Mouse (Mus musculus) adrenal gland, adult 8-10 months (tissue): ENCODE data around the gene Arl11. TPM values are rescaled to one million over a fixed set of nuclear protein-coding genes. Genes with fewer than 3 reads are reported as not detected.
A peak's percentile ranks its signal among the peaks of the same experiment; 100 is the strongest.

Experiments used
- DNase-seq: peaks from one replicate; pipeline ENCODE4 v3.0.0; 2022
- total RNA-seq, 4 experiments: library from RNA; stranded (reverse); gene quantifications; 2 replicates each; pipeline ENCODE4 v1.2.4; 2022

The Arl11 gene
- 1 to 10 TPM; 1.6 to 4.0 (median 2.9) TPM for total RNA-seq

DNA sequence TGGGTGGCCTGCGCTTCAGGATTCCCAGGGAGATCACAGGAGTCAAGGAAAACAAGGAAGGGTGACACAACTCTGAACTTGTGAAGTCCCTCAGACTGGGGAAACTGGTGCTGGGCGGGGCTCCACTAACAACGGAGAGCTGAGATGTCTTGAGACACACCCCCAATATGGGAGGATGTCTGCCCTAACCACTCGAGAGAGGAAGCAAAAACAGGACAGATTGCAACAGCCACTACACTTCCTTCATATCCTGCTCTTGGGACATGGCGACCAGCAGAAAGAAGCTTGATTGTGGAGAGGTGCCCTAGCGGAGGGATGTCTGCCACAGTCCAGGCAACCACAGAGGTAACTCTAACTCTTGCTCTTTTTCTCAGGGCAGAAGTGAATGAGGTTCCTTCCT, at the start of gene Arl11:
Gene Arl11, plus strand, starts transcription at position 161 of the 400 bp plus-strand sequence.
- DNase-seq, result no peak

DNA sequence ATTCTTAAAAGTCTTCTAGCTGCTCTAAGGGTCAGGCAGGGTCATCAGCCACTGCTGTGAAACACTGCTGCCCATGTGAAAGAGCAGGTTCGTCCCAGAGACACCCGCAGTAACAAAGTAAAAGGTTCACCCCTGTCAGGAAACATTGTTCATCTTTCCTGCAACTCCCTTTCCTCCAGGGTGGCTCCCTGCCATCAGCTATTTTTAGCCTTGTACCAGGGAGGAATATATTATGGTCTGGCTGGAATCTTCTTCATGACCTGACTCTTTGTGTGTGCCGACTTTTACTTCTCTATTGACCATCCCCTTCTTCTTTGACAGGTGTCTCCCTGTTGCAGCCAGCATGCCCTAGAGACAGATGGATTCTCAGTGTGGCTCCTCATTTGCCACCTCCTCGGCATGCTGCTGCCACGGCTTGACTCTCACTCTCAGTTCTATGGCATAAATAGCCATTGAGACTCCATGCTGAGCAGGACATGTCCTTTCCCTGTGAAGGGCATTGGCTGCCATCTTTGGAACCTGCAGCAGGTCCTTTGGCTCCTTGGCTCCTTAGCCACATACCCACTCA, 41.6 kb upstream of the Arl11 start:
- DNase-seq, result no peak

DNA sequence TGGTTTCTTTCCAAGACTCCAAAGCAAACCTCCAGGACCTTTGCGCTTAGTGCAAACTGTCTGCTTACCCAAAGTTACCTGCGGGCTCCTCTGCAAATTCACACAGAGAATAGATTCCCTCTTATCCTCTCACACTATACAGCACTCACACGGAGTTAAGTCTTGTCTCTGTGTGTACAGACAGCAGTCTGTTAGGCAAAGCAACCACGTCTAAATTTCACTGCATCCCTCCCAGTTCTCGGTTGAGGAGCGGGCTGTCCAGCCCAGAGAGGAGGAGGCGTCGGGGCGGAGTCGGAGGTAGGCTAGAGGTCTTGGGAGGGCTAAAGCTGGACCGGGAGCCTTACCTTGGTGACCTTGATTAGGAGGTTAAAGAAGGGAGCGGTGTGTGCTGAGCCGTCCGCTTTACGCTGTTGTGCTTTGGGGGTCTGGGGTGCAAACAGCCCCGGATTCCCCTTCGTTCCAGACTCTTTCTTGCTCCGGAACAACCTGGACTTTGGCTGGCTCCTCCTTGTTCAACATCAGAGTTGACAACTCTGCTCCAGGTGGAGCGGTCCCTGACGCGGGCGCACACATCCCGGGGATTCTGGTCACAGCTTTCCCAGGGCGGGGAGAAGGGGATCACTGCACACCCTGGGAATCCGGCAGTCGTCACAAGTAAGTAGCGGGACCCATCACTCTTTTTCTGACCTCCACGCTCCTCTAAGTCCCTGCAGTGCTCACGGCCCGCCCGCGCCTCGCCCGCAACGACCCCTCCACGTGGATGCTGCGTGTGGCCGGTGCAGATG, 34.9 kb upstream of the Arl11 start:
- DNase-seq, result no peak

DNA sequence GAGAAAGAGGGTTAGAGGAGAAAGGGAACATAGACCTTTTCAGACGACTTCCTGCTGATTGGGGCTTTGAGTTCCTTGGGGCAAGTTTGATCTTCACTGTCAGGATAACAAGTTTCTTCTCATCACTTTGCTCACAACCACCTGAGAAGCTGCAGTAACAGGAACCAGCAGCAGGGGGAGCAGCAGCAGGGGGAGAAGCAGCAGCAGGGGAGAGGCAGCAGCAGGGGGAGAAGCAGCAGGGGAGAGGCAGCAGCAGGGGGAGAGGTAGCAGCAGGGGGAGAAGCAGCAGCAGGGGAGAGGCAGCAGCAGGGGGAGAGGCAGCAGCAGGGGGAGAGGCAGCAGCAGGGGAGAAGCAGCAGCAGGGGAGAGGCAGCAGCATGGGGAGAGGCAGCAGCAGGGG, 32.3 kb upstream of the Arl11 start:
- DNase-seq, result no peak

DNA sequence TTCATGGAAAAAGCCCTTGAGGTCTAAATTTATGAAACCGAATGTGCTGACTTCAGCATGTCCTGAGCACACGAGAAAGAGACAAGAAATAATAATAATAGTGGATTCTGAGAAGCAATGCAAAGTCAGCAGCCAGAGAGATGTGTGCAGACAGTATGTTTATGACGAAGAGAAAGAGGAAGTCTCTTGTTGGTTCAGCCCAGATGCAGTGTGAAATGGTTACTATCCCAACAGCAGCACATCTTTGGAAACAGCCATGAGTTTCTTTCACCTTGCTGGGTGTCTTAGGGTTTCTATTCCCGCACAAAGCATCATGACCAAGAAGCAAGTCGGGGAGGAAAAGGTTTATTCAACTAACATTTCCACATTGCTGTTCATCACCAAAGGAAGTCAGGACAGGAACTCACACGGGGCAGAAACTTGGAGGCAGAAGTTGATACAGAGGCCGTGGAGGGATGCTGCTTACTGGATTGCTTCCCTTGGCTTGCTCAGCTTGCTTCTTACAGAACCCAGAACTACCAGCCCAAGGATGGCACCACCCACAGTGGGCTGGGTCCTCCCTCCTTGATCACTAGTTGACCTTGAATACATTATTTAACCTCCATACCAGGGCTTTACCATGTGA, 30.8 kb upstream of the Arl11 start:
- DNase-seq, result no peak

DNA sequence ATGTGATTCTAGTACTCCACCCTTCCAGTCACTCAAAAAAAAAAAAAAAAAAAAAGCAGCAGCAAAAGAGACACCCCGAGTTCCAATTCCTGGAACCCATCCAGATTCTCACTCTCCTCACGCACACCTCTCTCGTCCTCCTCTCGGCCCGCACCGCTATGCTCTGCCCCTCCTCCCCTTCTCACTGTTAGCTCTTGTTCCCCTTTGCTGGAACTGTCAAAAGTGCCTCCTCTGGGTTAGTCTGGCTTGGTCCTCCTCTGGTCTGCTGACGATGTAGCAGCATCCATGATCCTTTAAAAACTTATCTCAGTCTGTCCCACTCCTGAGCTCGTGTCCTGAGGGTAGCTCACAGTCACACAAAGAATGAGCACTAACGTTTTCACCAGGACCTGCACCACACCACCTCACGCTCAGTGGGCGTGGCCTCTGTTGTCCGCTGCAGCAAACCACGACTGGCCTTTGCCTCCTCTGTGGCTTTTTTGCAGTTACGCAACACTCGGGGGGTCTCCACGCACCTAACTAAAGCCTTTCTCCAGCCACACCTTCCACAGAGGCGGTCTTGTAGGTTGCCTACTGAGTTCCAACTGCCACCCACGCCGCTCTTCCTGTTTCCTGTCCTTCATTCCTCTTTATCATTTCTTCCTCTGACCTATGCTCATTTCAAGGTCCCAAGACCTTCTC, 20.8 kb upstream of the Arl11 start:
- DNase-seq, result no peak

DNA sequence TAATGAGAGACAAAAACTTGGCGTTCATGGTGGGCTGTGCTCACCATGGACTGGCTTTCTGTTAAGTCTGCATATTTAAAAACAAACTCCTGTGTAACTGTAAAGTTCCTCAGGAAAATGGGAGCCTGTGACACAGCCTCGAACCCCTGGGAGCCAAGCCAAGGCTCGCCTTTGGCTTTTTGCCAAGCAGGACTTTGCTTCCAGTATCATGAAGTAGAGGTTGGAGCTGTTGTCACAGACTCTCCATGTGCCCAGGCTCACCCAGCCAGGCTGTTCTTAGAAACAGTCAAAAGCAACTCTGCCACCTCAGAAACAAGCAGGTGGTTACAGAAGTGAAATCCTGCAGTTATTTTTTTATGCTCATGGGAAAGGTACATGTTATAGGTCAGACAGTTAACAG, 18.9 kb upstream of the Arl11 start:
- DNase-seq, result peak; percentile 49

DNA sequence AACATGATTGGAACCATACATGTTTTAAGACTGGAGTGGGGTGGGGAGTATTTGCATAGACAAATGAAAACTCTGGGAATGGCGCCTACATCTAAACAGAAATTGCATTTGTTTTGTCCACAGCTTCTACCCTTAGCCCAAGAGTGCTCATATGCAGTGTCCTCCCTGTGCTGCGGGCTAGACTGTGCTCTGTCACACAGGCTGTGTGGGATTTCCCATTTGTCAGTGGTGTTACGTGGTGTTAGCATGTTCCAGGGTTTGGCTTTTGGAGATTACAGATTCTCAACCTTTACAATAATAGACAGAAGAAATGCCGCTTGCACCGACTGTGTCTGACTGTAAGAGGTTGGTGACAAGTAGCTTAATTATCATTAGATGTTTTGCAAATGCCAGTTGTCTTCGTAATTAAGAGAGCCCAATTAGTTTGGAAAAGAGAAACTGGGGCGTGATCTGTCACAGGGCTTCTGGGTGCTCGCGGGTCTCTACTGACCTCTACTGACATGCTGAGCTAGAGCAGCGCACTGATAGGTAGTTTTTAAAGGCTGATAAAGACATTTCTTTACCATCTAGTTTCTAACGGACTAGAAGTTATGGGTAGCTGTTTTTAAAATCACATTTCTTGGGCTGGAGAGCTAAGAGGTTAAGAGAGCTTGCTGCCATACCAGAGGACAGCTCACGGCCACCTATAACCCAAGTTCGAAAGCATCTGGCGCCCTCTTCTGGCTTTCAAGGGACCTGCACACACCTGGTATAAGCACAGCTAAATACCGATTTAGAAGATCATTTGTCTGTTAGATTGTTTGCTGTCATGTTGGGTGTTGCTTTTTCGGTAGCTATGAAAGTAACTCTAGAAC, 15.4 kb upstream of the Arl11 start:
- peak; percentile 27 for DNase-seq

DNA sequence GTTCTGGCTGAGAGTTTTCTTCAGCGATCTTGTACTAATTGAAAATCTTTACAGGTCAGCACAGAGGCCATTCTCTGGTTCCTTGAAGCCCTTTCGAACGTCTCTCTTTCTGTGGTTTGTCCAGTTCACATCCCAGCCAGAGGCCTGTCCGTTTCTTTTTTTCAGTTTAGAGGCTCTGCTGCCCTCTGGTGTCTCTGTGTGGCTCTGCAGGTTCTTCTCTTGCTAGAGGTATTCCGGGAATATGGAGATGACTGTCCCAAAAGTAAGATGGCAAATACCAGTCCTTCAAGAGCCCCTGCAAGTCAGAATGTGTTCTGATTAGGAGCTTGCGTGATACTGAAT, 14.8 kb upstream of the Arl11 start:
- peak; percentile 31 for DNase-seq

DNA sequence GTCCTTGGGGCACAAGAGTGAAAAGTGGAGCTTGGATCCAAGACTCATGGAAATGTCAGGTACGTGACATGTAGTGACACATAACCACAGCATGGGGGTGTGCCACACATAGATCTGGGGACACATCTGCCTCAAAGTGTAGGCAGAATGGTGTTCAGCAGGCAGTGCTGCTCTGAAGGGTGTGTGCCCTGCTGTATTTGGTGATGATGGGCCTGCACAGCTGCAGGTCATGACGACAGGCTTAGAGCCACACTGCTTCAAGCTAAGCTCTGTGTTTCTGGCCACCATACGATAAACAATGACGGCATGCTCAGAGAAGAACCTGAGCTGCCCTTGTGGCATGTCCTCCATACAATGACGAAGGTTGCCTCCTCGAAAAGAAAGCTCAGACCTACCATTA, 9.7 kb upstream of the Arl11 start:
- DNase-seq, result no peak

DNA sequence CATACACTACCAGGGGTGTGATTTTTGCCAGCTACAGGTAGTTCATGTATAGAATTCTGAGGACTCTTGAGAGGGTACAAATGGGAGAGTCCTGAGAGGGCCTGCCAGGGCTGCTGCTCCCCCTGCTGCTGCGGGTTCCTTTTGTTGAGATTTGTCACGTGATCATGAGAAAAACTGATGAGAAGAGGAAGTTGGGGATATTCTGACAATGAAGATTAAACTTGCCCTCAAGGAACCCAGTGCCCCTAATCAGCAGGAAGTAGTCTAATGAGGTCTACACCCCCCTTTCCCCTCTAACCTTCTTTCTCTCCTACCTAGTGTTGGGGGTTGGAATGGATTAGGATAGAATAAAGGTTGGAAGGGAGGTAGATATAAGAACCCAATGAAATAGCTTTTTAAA, 8.2 kb upstream of the Arl11 start:
- no peak for DNase-seq

DNA sequence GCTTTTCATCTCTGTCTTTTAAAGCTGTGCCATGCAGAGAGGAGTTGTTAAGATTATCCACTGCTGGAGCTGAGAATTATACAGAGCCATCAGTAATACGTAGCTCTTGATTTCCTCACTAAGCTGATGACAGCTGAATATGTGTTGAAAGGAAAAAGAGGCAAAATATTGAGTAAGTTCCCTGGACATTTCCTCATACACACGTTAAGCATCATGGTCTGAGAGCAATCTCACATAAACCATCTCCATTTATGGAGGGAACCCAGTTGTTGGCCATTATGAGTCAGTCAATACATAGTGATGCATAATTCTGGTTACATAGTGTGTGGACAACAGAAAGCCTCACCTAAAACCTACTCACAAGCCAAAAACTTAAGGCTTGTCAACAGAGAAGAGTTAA, 7.1 kb upstream of the Arl11 start:
- no peak for DNase-seq

DNA sequence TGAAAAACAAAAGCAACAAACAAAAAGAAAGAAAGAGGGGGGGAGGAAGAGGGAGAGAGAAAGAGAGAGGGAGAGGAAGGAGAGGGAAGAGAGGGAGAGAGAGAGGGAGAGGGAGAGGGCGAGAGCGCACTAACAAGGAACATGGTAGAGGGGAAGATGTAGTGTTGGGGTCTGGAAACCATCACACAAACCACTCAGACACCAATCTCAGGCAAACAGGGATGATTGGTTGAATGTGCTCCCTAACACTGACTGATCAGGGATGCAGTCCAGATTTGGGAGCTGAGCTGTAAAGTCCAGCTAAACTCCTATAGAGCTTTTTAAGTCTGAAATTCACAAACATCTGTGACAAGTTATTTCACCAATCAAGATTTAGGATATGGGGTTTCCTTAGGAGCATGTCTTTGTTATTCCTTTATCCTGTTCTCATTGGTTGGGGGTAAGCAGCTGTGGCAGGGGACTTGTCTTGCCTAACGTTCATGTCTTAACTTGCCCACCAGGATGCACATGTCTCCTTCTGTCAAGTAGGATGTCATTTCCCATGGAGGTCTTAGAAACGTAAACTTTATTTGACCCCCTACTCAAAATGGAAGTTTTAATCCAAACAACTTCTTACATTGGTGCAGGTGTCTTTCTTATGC, 5.5 kb upstream of the Arl11 start:
- DNase-seq, result no peak

DNA sequence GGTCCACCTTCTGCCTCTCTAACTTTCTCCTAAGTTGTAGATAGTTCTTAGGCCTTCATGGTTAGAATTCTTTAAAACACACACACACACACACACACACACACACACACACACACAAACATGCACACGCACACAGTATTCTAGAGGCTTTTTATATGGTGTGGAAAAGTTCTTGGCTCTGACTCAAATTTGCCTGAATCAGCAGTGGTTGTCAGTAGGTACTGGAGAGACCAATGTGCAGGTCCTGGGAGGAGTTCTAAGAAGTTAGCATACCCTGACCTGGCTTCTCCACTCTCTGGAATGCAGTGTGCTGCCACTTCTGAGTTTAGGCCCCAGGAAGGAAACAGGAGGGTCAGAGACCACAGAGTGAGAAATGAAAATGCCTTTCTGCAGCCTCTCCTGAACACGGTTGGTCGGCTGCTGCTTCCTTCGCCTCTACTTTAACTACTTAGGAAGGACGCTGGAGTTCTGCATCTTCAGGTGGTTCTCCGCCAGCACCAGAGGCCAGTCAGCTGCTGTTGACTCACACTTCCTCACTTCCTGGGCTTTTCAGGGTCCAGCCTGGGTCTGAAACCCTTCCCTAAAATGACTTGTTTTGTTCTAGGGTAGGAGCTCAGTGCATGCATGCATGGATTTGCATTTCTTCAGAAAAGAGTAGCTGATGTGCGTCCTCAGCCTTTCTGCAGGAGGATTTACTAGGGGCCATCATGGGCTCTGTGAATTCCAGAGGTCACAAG, 651 bp downstream of the Arl11 start:
- DNase-seq, result no peak

DNA sequence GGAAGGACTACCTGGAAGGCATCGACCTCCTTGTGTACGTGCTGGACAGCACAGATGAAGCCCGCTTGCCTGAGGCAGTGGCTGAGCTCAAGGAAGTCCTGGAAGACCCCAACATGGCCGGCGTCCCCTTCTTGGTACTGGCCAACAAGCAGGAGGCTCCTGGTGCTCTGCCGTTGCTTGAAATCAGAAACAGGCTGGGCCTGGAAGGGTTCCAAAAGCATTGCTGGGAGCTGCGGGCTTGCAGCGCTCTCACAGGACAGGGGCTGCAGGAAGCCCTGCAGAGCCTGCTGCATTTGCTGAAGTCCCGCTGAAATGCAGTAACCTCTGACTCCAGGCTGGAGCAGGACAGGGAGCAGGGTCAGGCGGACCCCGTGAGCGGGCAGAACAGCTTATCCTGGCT, 1.4 kb downstream of the Arl11 start:
- no peak for DNase-seq

DNA sequence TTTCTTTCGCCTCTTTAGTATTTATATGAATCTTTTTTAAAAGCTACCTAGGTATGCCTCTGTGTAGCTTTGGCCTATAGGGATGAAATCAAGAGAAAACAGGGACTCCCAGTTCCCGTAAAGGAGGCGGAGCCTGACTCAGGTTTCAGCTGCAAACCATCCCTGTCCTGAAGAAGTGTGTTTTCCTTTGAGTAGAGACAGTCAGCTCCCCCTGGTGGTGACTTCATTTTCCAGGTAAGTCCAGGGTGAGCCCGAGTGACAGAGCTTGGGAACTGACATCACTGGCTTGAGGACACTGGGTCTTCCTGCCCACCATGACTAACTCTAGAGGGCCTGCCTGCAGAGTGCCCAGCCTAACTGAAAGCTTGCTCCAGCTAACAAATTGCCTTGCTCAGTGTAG, 7.3 kb downstream of the Arl11 start:
- DNase-seq, result peak; percentile 25

DNA sequence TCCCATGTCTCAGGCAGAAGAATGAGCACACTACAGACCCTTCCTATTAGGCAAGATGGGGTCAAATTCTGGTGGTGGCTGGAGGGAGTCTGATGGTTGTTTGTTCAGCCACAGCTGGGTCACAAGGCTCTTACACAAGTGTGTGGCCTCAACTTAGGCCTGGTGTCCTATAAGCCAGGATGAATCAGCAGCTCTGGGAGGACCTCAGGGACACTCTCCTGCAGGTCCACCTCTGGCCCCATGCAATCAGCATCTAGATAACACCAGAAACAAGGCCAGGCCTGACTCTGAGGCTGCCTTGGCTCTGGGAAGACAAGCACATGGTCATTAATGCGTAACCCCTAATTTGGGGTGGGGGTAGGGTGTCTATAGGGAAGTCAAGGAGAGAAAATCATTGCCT, 11.2 kb downstream of the Arl11 start:
- peak; percentile 72 for DNase-seq

DNA sequence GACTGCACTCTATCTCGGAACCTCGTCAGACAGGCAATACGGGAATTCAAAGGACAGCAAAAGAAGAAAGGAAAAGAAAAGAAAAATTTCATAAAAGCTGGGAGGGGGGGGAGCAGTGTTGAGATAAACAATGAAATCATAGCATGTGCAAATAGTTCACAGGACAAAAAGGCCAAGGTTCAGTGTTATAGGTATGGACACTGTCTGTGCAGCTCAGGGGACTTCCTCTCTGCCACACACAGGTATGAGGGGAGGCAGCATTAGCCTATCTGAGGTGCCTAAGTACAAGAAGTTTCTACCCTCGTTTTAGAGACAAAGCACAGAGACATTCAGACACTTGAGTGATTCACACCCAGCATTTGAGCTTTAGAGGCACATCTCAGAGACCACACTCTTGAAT, 11.6 kb downstream of the Arl11 start:
- no peak for DNase-seq

DNA sequence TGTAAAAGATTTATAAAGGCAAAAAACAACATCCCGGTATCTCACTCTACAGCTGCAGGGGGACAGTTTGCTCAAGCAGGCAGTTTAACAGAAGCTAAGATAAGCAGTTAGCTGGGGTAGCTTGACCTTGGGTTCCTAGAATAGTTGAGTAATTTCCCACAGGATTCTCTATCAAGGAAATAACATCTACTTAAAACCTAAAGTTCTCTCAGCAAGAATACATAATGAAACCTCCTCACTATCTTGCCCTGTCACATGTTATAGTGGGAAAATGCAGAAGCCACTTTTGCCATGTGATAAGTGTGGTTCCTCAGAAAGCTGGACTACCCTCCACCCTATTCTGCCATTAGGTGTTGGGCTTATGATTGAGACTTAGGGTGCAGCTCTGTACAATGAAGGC, 13.2 kb downstream of the Arl11 start:
- no peak for DNase-seq

DNA sequence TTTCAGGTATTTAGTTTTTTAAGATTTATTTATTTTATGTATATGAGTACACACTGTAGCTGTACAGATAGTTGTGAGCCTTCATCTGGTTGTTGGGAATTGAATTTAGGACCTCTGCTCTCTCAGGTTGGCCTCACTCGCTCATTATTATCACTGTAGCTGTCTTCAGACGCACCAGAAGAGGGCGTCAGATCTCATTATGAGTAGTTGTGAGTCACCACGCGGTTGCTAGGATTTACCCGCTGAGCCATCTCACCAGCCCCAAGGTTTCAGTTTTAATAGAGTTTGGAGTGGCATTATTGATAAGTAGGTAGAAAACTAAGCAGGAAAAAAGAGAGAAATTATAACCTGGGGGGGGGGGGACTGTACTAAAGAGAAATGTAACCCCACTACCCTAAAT, 17.5 kb downstream of the Arl11 start:
- DNase-seq, result peak; percentile 22
